Mouse (Mus musculus) stomach, embryonic 14.5 days (tissue): ENCODE data around the gene Itsn1. TPM values are rescaled to one million over a fixed set of nuclear protein-coding genes. Genes with fewer than 3 reads are reported as not detected.
A peak's percentile ranks its signal among the peaks of the same experiment; 100 is the strongest.

ENCODE experiments used
- ATAC-seq: fragments of 200-750 bp; cut with Nextera tagmentation; 2 replicates; pipeline ENCODE4 v1.8.0; 2017; ENCODE audit warnings: low read depth, moderate TSS enrichment; ENCODE audit not compliant: insufficient number of reproducible peaks, insufficient read depth, low FRiP score
- H3K27ac ChIP-seq: fragments of 300-500 bp; sonication (generic); 2 replicates; pipeline ENCODE4 v1.5.1; 2014; ENCODE audit warnings: mild to moderate bottlenecking, low read length, moderate library complexity, mixed read lengths
- H3K27me3 ChIP-seq: fragments of 300-500 bp; sonication (generic); 2 replicates; pipeline ENCODE4 v1.6.1; 2014; ENCODE audit warnings: low read length, control low read depth, mixed read lengths; ENCODE audit not compliant: control insufficient read depth, insufficient read depth
- H3K36me3 ChIP-seq: fragments of 300-500 bp; sonication (generic); 2 replicates; pipeline ENCODE4 v1.6.1; 2014; ENCODE audit warnings: mild to moderate bottlenecking, control low read depth, low read length, moderate library complexity, mixed read lengths; ENCODE audit not compliant: control insufficient read depth, insufficient read depth
- H3K4me1 ChIP-seq: fragments of 300-500 bp; sonication (generic); 2 replicates; pipeline ENCODE4 v1.6.1; 2014; ENCODE audit warnings: low read length, control low read depth, mixed read lengths; ENCODE audit not compliant: control insufficient read depth, insufficient read depth
- H3K4me2 ChIP-seq: fragments of 300-500 bp; sonication (generic); replicated peaks from 2 replicates; pipeline ENCODE4 v1.6.1; 2014; ENCODE audit warnings: low read depth, low read length, control low read depth
- H3K4me3 ChIP-seq: fragments of 300-500 bp; sonication (generic); 2 replicates; pipeline ENCODE4 v1.5.1; 2014; ENCODE audit warnings: low read depth, low read length, control low read depth
- H3K9ac ChIP-seq: fragments of 300-500 bp; sonication (generic); replicated peaks from 2 replicates; pipeline ENCODE4 v1.6.1; 2014; ENCODE audit warnings: low read depth, mild to moderate bottlenecking, control low read depth, low read length, moderate library complexity, mixed read lengths
- H3K9me3 ChIP-seq: fragments of 300-500 bp; sonication (generic); 2 replicates; pipeline ENCODE4 v1.6.1; 2016; ENCODE audit warnings: low read depth, low read length, control low read depth; ENCODE audit not compliant: control insufficient read depth
- WGBS: fragments of 180-500 bp; shearing (Covaris S2); extraction: QIAGEN DNeasy Blood & Tissue Kit; methylation state at CpG from one replicate; pipeline ENCODE4 v1.1.7; 2014; 5-methylcytosine and 5-hydroxymethylcytosine counted together
- polyA plus RNA-seq: library from polyadenylated mRNA; unstranded; fragments of >200 nt; fragmentation: Nextera tagmentation; extraction: Ambion mirVana; gene quantifications from 2 replicates; pipeline ENCODE4 v1.2.1, GENCODE M21; 2014

The Itsn1 gene
- polyA plus RNA-seq, 1 experiment from 2014 or later: 26.4 TPM

DNA sequence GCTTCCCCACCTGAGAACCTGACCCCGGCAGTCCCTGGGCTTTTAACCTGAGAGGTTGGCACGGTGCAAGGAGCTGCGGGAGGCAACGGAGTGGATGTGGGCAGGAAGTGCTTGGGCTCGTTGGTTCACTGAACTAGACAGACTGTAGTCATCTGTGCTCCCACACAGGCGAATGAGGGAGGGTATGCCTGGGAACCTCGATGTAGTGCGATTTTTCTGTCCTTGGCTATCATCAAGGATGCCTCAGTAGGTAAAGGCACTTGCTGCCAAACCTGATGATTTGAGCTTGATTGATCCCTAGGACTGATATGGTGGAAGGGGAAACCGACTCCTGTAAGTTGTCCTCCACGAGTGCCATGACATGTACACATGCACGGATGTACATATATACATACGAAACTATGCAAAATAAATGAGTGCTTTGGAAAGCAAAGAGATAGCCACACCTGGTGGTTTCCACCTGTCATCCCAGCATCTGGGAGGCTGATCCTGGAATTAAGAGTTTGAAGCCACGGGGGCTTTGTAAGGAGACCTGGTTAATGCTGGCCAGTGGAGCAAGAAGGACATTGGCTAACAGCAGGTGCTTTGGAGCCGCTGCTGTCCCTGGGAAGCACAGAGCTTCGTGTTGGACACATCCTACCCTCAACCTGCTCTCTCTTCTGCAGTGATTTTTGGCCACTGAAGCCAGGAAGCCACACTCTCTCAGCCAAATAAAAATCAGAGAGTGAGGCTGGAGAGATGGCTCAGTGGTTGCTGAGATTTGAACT is 180.7 kb downstream of the Itsn1 start:
- Histone ChIP-seq H3K36me3 (no peaks in the 10 kb centered on the region), H3K9me3 (no peaks in the 10 kb centered on the region), H3K4me3 (no peak overlapping the region), H3K4me1 (no peaks in the 10 kb centered on the region), H3K27ac (no peak overlapping the region), H3K9ac (no peak overlapping the region), H3K27me3 (no peaks in the 10 kb centered on the region), H3K4me2 (no peak overlapping the region)
- 91% methylated on average over 15 of the region's 15 CpGs for WGBS
- no peak for ATAC-seq

DNA sequence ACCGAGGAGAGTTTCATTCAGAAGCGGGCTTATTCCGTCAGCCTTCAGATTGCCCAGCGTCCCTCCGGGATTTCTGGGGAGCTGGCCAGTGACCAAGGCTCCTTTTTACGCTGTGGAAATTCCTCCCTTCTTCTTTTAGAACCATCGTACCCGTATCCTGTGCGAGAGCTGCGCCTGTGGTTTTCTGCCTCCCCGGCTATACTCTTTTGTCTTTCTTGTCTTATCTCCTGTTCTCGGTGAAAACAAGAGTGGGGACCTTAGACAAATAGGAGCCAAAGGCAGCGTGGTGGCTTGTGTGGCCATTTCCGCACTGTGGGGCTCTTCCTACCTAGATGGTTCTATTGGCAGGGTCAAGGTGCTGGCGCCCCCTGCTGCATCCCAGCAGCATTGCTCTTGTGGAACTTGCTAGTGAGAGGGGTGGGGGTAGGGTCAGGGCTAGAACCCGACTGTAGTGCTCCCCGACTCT is 188.6 kb downstream of the Itsn1 start:
- Histone ChIP-seq H3K4me3 (no peak overlapping the region; the same call in 1 of the 2 replicates), H3K36me3 (no peaks in the 10 kb centered on the region), H3K9me3 (no peaks in the 10 kb centered on the region), H3K27me3 (no peaks in the 10 kb centered on the region), H3K27ac (no peak overlapping the region), H3K4me2 (peak overlapping the region; percentile 29), H3K4me1 (no peaks in the 10 kb centered on the region), H3K9ac (no peak overlapping the region)
- ATAC-seq: peak; percentile 77; the same call in 1 of the 2 replicates
- 31% methylated on average over 17 of the region's 17 CpGs for WGBS

DNA sequence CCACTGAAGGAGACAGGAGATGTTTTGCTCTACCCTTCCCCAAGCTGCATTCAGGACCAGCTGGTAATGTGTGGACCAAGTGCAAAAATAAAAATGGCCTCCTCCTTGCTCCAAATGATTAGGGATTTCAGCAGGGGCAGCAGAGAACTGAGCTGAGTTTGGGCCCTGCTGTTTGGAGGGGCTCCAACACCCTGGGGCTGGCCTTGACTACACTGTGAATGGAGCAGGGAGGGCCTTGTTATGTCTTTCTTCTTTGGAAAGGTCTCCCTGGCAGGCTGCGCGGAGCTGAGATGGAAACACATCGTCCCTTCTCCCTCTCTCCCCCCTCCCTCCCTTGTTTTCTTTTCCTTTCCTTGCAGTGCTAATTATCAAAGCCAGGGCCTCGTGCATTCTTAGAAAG is 189.4 kb downstream of the Itsn1 start:
- H3K27ac ChIP-seq: no peak overlapping the region
- no peak overlapping the region for H3K4me2 ChIP-seq
- H3K4me1 ChIP-seq: no peaks in the 10 kb centered on the region
- no peaks in the 10 kb centered on the region for H3K27me3 ChIP-seq
- no peak for ATAC-seq
- H3K4me3 ChIP-seq: no peak overlapping the region
- no peaks in the 10 kb centered on the region for H3K36me3 ChIP-seq
- no peak overlapping the region for H3K9ac ChIP-seq
- H3K9me3 ChIP-seq: no peaks in the 10 kb centered on the region
- 70% methylated on average over 4 of the region's 4 CpGs for WGBS

DNA sequence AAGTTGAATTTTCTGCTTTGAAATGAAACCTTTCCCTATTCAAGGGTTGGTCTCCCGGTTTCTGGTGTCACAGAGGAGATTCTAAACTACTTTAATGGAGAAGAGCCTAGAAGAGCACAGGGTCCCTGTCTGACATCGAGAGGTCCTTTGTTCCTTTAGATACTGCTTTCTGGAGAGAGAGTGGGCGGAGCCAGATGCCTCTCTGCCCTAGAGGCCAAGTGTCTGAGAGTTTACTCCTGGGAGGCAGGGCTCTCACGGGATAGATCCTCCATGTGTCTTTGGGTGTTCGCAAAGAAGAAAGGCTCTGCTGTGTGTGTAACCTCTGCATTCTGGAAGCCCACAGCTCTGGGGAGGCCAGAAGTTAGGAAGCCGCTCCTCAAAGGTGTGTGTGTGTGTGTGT is 190.0 kb downstream of the Itsn1 start:
- no peak for ATAC-seq

DNA sequence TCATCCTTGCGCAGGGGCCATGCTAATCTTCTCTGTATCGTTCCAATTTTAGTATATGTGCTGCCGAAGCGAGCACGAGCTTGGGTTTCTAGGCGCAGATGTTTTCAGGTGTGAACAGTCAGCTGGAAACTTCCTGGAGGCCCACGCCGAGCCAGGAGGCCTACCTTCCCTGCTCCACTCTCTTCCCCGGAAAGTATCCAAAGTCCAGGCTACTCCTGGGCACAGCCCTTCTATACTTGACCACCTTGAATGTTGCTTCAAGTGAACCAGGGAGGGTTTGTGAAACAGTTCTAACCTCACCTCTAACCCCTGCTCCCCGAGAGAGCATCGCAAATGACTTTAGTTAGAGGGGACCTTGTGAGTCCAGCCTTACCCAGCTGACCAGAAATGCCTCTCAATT is 192.3 kb downstream of the Itsn1 start:
- no peak overlapping the region for H3K4me2 ChIP-seq
- H3K36me3 ChIP-seq: peaks cover 28% of the 10 kb centered on the region
- no peak overlapping the region for H3K4me3 ChIP-seq
- H3K4me1 ChIP-seq: no peaks in the 10 kb centered on the region
- H3K27ac ChIP-seq: no peak overlapping the region
- no peaks in the 10 kb centered on the region for H3K9me3 ChIP-seq
- ATAC-seq: no peak
- no peaks in the 10 kb centered on the region for H3K27me3 ChIP-seq
- 92% methylated on average over 11 of the region's 11 CpGs for WGBS
- no peak overlapping the region for H3K9ac ChIP-seq

More for the DNA sequence above, 190.0 kb downstream of the Itsn1 start:
- Histone ChIP-seq H3K27ac (no peak overlapping the region), H3K4me2 (no peak overlapping the region), H3K4me3 (no peak overlapping the region), H3K36me3 (peaks cover 6% of the 10 kb centered on the region), H3K27me3 (no peaks in the 10 kb centered on the region), H3K9ac (no peak overlapping the region), H3K9me3 (no peaks in the 10 kb centered on the region), H3K4me1 (no peaks in the 10 kb centered on the region)
- 49% methylated on average over 6 of the region's 6 CpGs for WGBS

DNA sequence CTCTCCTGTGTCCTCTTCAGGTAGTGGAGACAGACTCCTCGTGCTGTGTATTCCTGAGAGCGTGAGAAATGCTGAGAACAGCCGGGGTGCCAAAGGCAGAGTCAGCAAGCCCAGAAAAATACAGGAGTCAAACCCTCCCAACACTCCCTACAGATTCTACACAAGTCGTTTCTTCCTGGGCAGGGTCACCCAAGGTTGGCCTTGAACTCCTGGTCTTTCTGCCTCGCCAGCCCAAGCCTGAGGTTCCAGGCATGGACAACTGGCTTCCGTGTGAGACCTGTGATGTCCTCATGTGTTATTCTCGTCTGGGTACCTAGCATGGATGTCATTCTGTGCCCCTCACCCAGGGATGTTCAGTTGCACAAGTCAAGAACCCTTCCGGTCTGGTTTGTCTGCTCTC is 193.9 kb downstream of the Itsn1 start:
- H3K4me3 ChIP-seq: no peak overlapping the region
- H3K36me3 ChIP-seq: peaks cover 43% of the 10 kb centered on the region
- no peak for ATAC-seq
- no peak overlapping the region for H3K4me2 ChIP-seq
- no peaks in the 10 kb centered on the region for H3K4me1 ChIP-seq
- no peaks in the 10 kb centered on the region for H3K27me3 ChIP-seq
- H3K9me3 ChIP-seq: no peaks in the 10 kb centered on the region
- no peak overlapping the region for H3K9ac ChIP-seq
- H3K27ac ChIP-seq: no peak overlapping the region
- 77% methylated on average over 8 of the region's 8 CpGs for WGBS

DNA sequence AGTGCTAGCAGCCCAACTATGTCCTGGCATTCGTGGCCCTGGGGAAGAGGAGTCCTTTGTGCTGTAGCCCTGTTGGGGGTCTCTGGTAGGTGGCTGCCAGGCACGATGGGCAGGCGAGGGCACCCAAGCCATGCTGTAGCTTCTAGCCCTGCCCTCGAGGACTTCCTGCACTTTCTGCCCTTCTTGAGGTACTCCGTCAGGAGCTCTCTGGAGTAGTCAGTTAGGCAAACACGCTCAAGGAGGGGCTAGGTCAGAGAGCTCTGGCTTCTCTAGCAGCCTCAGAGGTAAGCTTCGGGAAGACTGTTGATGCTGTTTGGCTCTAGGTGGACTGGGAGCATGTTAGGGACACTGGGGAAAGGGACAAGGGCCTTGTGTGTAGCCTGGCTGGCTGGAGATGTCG is 195.3 kb downstream of the Itsn1 start:
- H3K27me3 ChIP-seq: no peaks in the 10 kb centered on the region
- no peaks in the 10 kb centered on the region for H3K9me3 ChIP-seq
- H3K9ac ChIP-seq: no peak overlapping the region
- H3K4me2 ChIP-seq: no peak overlapping the region
- H3K27ac ChIP-seq: no peak overlapping the region
- no peaks in the 10 kb centered on the region for H3K4me1 ChIP-seq
- no peak for ATAC-seq
- 86% methylated on average over 8 of the region's 8 CpGs for WGBS
- H3K36me3 ChIP-seq: peaks cover 57% of the 10 kb centered on the region
- no peak overlapping the region for H3K4me3 ChIP-seq

DNA sequence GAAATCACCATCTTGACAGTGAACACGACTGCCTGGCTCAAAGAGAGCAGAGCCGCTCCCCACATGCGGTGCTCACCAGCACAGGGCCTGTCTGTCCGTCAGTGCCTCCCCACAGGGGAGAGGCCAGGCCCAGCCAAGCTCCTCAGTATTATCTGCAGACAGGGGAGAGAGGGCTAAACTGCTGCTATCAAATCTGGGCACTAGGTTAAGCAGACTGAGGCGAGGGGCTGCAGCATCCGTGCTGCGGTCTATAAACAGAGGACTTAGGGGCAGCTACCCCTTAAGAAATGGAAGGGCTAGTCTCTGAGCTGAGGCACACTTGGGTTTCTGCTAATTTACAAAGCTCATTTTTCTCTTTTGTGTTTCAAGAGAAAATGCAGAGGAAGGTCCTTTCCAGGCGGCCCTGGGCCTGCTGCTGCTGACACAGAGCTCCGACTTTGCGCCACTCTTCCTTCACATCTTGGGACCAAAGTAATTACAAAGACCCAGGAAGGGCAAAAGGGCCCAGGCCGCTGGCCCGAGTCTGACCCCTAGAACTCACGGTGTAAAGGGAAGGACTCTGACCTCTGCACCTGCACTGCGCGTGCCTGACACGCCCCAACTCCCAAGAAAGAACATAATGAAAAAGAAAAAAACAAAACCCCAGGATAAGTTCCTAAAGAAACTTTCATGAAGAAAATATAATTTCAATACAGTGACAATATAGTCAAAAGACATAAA is 199.0 kb downstream of the Itsn1 start:
- Histone ChIP-seq H3K4me1 (no peaks in the 10 kb centered on the region), H3K9ac (no peak overlapping the region), H3K9me3 (no peaks in the 10 kb centered on the region), H3K4me3 (no peak overlapping the region), H3K36me3 (peaks cover 58% of the 10 kb centered on the region), H3K4me2 (no peak overlapping the region), H3K27me3 (no peaks in the 10 kb centered on the region), H3K27ac (no peak overlapping the region)
- 84% methylated on average over 16 of the region's 16 CpGs for WGBS
- ATAC-seq: no peak
